Mouse (Mus musculus) myocyte (in vitro differentiated cells): Measurements from ENCODE around the gene Cox4i1.

ENCODE experiments used
- CEBPB ChIP-seq: IDR thresholded peaks from 2 replicates; pipeline ENCODE4 v1.6.1; 2011; ENCODE audit warnings: mild to moderate bottlenecking, moderate library complexity; ENCODE audit not compliant: poor library complexity, insufficient read depth, severe bottlenecking
- E2F4 ChIP-seq: IDR thresholded peaks from one replicate; pipeline ENCODE4 v1.6.1; 2011; ENCODE audit warnings: mild to moderate bottlenecking, control low read depth, moderate library complexity; ENCODE audit not compliant: insufficient read depth
- MAX ChIP-seq: IDR thresholded peaks from one replicate; pipeline ENCODE4 v1.6.1; 2011; ENCODE audit warnings: low read depth, mild to moderate bottlenecking, control low read depth
- MYOD1 ChIP-seq, 3 experiments: IDR thresholded peaks; one replicate each; pipeline ENCODE4 v1.6.1; 2011; ENCODE audit warnings: control low read depth in 2 of 3, low read depth in 2 of 3, mild to moderate bottlenecking in 2 of 3, moderate library complexity in 1 of 3; ENCODE audit not compliant: insufficient read length in 2 of 3, control insufficient read depth in 1 of 3
- MYOG ChIP-seq, 3 experiments: IDR thresholded peaks; one replicate each; pipeline ENCODE4 v1.6.1; 2011; ENCODE audit warnings: control low read depth in 2 of 3, low read depth in 2 of 3, mild to moderate bottlenecking in 2 of 3; ENCODE audit not compliant: insufficient read length in 2 of 3, control insufficient read depth in 1 of 3, insufficient read depth in 1 of 3
- POLR2A ChIP-seq: IDR thresholded peaks from one replicate; pipeline ENCODE4 v1.6.1; 2011; ENCODE audit warnings: low read depth, mild to moderate bottlenecking, control low read depth, moderate library complexity; ENCODE audit not compliant: insufficient read length
- POLR2AphosphoS2 ChIP-seq: IDR thresholded peaks from one replicate; pipeline ENCODE4 v1.6.1; 2011; ENCODE audit warnings: low read depth, control low read depth; ENCODE audit not compliant: insufficient read length
- REST ChIP-seq: IDR thresholded peaks from one replicate; pipeline ENCODE4 v1.6.1; 2011; ENCODE audit warnings: mild to moderate bottlenecking, control low read depth, moderate library complexity; ENCODE audit not compliant: insufficient read depth, insufficient read length
- SRF ChIP-seq: IDR thresholded peaks from one replicate; pipeline ENCODE4 v1.6.1; 2011; ENCODE audit warnings: low read depth; ENCODE audit not compliant: control insufficient read depth, insufficient read length
- TCF12 ChIP-seq: IDR thresholded peaks from one replicate; pipeline ENCODE4 v1.6.1; 2011; ENCODE audit warnings: mild to moderate bottlenecking, control low read depth; ENCODE audit not compliant: poor library complexity, insufficient read depth, severe bottlenecking
- TCF3 ChIP-seq: IDR thresholded peaks from one replicate; pipeline ENCODE4 v1.6.1; 2011; ENCODE audit warnings: low read depth, control low read depth; ENCODE audit not compliant: insufficient read length
- USF1 ChIP-seq: IDR thresholded peaks from one replicate; pipeline ENCODE4 v1.6.1; 2011; ENCODE audit warnings: low read depth, mild to moderate bottlenecking, control low read depth, moderate library complexity

GRCm38 (mm10) chr8:120681113-120681512 is 13.1 kb downstream of the Cox4i1 start:
- no peak for TF ChIP-seq POLR2A
- TF ChIP-seq TCF12, result no peak
- TF ChIP-seq E2F4, result no peak
- no peak for TF ChIP-seq POLR2AphosphoS2
- TF ChIP-seq MYOD1 (IDR thresholded peaks at IDR 0.05; ENCODE audit: control insufficient read depth in 1 of 3, insufficient read length in 2 of 3, low read depth in 2 of 3), result no peak
- TF ChIP-seq MYOG (IDR thresholded peaks at IDR 0.05; ENCODE audit: control insufficient read depth in 1 of 3, insufficient read depth in 1 of 3, insufficient read length in 2 of 3, low read depth in 2 of 3), result no peak
- no peak for TF ChIP-seq REST
- no peak for TF ChIP-seq MAX
- TF ChIP-seq SRF, result no peak
- TF ChIP-seq USF1, result no peak
- TF ChIP-seq CEBPB, result no peak
- TF ChIP-seq TCF3, result no peak
